Mouse (Mus musculus) heart, embryonic 11.5 days (tissue): ENCODE results near the gene Wnt9b. TPM values are rescaled to one million over a fixed set of nuclear protein-coding genes. Genes with fewer than 3 reads are reported as not detected.

Experiments used
- ATAC-seq: fragments of 200-750 bp; cut with Nextera tagmentation; replicated peaks from 2 replicates; pipeline ENCODE4 v1.8.0; 2017; ENCODE audit warnings: moderate library complexity; ENCODE audit not compliant: insufficient number of reproducible peaks, low FRiP score, low TSS enrichment
- H3K27ac ChIP-seq: fragments of 300-500 bp; sonication (generic); 2 replicates; pipeline ENCODE4 v1.5.1; 2014; ENCODE audit warnings: mild to moderate bottlenecking, low read depth, low read length
- H3K27me3 ChIP-seq: fragments of 300-500 bp; sonication (generic); 2 replicates; pipeline ENCODE4 v1.6.1; 2014; ENCODE audit warnings: mild to moderate bottlenecking, low read length, mixed read lengths; ENCODE audit not compliant: control insufficient read depth, insufficient read depth
- H3K36me3 ChIP-seq: fragments of 300-500 bp; sonication (generic); 2 replicates; pipeline ENCODE4 v1.6.1; 2014; ENCODE audit warnings: mild to moderate bottlenecking, low read length, moderate library complexity, mixed read lengths; ENCODE audit not compliant: control insufficient read depth, insufficient read depth
- H3K4me1 ChIP-seq: fragments of 300-500 bp; sonication (generic); 2 replicates; pipeline ENCODE4 v1.6.1; 2014; ENCODE audit warnings: low read length; ENCODE audit not compliant: control insufficient read depth, insufficient read depth
- H3K4me2 ChIP-seq: fragments of 300-500 bp; sonication (generic); 2 replicates; pipeline ENCODE4 v1.6.1; 2014; ENCODE audit warnings: mild to moderate bottlenecking, moderate library complexity
- H3K4me3 ChIP-seq: fragments of 300-500 bp; sonication (generic); 2 replicates; pipeline ENCODE4 v1.5.1; 2014; ENCODE audit warnings: low read depth, low read length
- H3K9ac ChIP-seq: fragments of 300-500 bp; sonication (generic); 2 replicates; pipeline ENCODE4 v1.6.1; 2014; ENCODE audit warnings: mild to moderate bottlenecking, low read depth, low read length, moderate library complexity
- H3K9me3 ChIP-seq: fragments of 300-500 bp; sonication (generic); replicated peaks from 2 replicates; pipeline ENCODE4 v1.6.1; 2016; ENCODE audit warnings: low read length; ENCODE audit not compliant: control insufficient read depth
- WGBS: fragments of 180-500 bp; shearing (Covaris S2); extraction: QIAGEN DNeasy Blood & Tissue Kit; methylation state at CpG from one replicate; pipeline ENCODE4 v1.1.7; 2014; ENCODE audit not compliant: insufficient replicate concordance; 5-methylcytosine and 5-hydroxymethylcytosine counted together
- polyA plus RNA-seq: library from polyadenylated mRNA; unstranded; fragments of >200 nt; fragmentation: Nextera tagmentation; extraction: Ambion mirVana; gene quantifications from 2 replicates; pipeline ENCODE4 v1.2.1, GENCODE M21; 2014

Wnt9b gene
- 0.90 and 1.3 TPM in 2 replicates for polyA plus RNA-seq

- H3K36me3 ChIP-seq, result no peaks in the 10 kb centered on the region
- H3K27ac ChIP-seq, result no peak within 1 kb of the TSS
- peaks cover 5% of the 10 kb centered on the region; the same call in 1 of the 2 replicates for H3K4me1 ChIP-seq
- H3K27me3 ChIP-seq, result peaks cover 83% of the 10 kb centered on the region
- H3K9me3 ChIP-seq, result no peaks in the 10 kb centered on the region
- no peak within 1 kb of the TSS for H3K9ac ChIP-seq
- peak within 1 kb of the TSS; percentile 75 for H3K4me2 ChIP-seq
- ATAC-seq, result no peak
- under 1% methylated on average over 48 of the region's 68 CpGs for WGBS
- peak within 1 kb of the TSS; percentile 41 for H3K4me3 ChIP-seq
Observed at GRCm38 (mm10) chr11:103749306-103750089, at the start of gene Wnt9b. Wnt9b (minus strand) TSS chr11:103749821.

GRCm38 (mm10) chr11:103789951-103790350, 40.3 kb upstream of the Wnt9b start:
- H3K27me3 ChIP-seq, result peaks cover 22% of the 10 kb centered on the region
- WGBS, result 73% methylated on average over 5 of the region's 5 CpGs

GRCm38 (mm10) chr11:103780152-103780551, 30.5 kb upstream of the Wnt9b start:
- no peaks in the 10 kb centered on the region for H3K4me1 ChIP-seq
- peaks cover 42% of the 10 kb centered on the region for H3K27me3 ChIP-seq
- no peaks in the 10 kb centered on the region for H3K36me3 ChIP-seq
- WGBS, result 61% methylated on average over 9 of the region's 9 CpGs
- H3K4me3 ChIP-seq, result no peak overlapping the region
- H3K9ac ChIP-seq, result no peak overlapping the region
- H3K4me2 ChIP-seq, result no peak overlapping the region
- no peaks in the 10 kb centered on the region for H3K9me3 ChIP-seq
- H3K27ac ChIP-seq, result no peak overlapping the region
- ATAC-seq, result no peak

More at GRCm38 (mm10) chr11:103789951-103790350, 40.3 kb upstream of the Wnt9b start:
- ATAC-seq, result no peak
- Histone ChIP-seq H3K27ac (no peak overlapping the region), H3K9me3 (no peaks in the 10 kb centered on the region), H3K4me3 (no peak overlapping the region), H3K4me1 (no peaks in the 10 kb centered on the region), H3K36me3 (no peaks in the 10 kb centered on the region), H3K4me2 (no peak overlapping the region), H3K9ac (no peak overlapping the region)

- Histone ChIP-seq H3K9me3 (no peaks in the 10 kb centered on the region), H3K9ac (no peak overlapping the region), H3K4me3 (peak overlapping the region; percentile 33), H3K27me3 (peaks cover 92% of the 10 kb centered on the region), H3K4me2 (peak overlapping the region; percentile 63), H3K36me3 (no peaks in the 10 kb centered on the region), H3K27ac (no peak overlapping the region), H3K4me1 (peaks cover 9% of the 10 kb centered on the region)
- under 1% methylated on average over 18 of the region's 19 CpGs for WGBS
- ATAC-seq, result no peak
Observed at GRCm38 (mm10) chr11:103774228-103774530, 24.6 kb upstream of the Wnt9b start.

- Histone ChIP-seq H3K9ac (no peak within 1 kb of the TSS), H3K4me2 (peak within 1 kb of the TSS; percentile 63), H3K4me1 (peaks cover 9% of the 10 kb centered on the region), H3K4me3 (peak within 1 kb of the TSS; percentile 33), H3K27me3 (peaks cover 92% of the 10 kb centered on the region), H3K27ac (no peak within 1 kb of the TSS), H3K9me3 (no peaks in the 10 kb centered on the region), H3K36me3 (no peaks in the 10 kb centered on the region)
- WGBS, result under 1% methylated on average over 60 of the region's 60 CpGs
- ATAC-seq, result no peak
Observed at GRCm38 (mm10) chr11:103773387-103774227, 24.0 kb upstream of the Wnt9b start, which contains the start of gene Wnt3. Wnt3 (plus strand) TSS chr11:103774150.

- Histone ChIP-seq H3K4me1 (peaks cover 9% of the 10 kb centered on the region), H3K27me3 (peaks cover 90% of the 10 kb centered on the region), H3K4me3 (peak overlapping the region; percentile 33), H3K9ac (no peak overlapping the region), H3K9me3 (no peaks in the 10 kb centered on the region), H3K27ac (no peak overlapping the region), H3K36me3 (no peaks in the 10 kb centered on the region), H3K4me2 (peak overlapping the region; percentile 63)
- no peak for ATAC-seq
- 2% methylated on average over 23 of the region's 23 CpGs for WGBS
Observed at GRCm38 (mm10) chr11:103772505-103773386, 23.1 kb upstream of the Wnt9b start.

GRCm38 (mm10) chr11:103771160-103771817, 21.7 kb upstream of the Wnt9b start:
- Histone ChIP-seq H3K9me3 (no peaks in the 10 kb centered on the region), H3K36me3 (no peaks in the 10 kb centered on the region), H3K4me3 (no peak overlapping the region), H3K4me2 (no peak overlapping the region; the same call in 1 of the 2 replicates), H3K9ac (no peak overlapping the region), H3K4me1 (peaks cover 9% of the 10 kb centered on the region), H3K27me3 (peaks cover 79% of the 10 kb centered on the region), H3K27ac (no peak overlapping the region)
- 1% methylated on average over 19 of the region's 19 CpGs for WGBS
- ATAC-seq, result no peak
